Mouse (Mus musculus) ES-E14 (cell line): ENCODE results near the gene S1pr4. TPM values are rescaled to one million over a fixed set of nuclear protein-coding genes. Genes with fewer than 3 reads are reported as not detected.

Source experiments
- DNase-seq: peaks from one replicate; pipeline ENCODE4 v3.0.0-alpha.2; 2013; ENCODE audit warnings: low read depth, low spot score
- H3K27ac ChIP-seq: 2 replicates; pipeline ENCODE4 v1.5.1; 2012; ENCODE audit warnings: low read depth, mild to moderate bottlenecking, low read length, moderate library complexity, mixed read lengths; ENCODE audit not compliant: poor library complexity, insufficient read depth, severe bottlenecking
- H3K36me3 ChIP-seq: 2 replicates; pipeline ENCODE4 v1.6.1; 2012; ENCODE audit warnings: mild to moderate bottlenecking, low read length, moderate library complexity, mixed read lengths; ENCODE audit not compliant: control insufficient read depth, poor library complexity, insufficient read depth, severe bottlenecking
- H3K4me1 ChIP-seq, 2 experiments: fragments of 150-350 bp in 1 of 2; sonication (generic) in 1 of 2; 2 replicates each; pipeline ENCODE4 v1.6.1; 2012; ENCODE audit warnings: low read length in 2 of 2, mild to moderate bottlenecking in 1 of 2, mixed read lengths in 1 of 2; ENCODE audit not compliant: control insufficient read depth in 2 of 2, insufficient read depth in 2 of 2, poor library complexity in 1 of 2
- H3K4me3 ChIP-seq, 2 experiments: fragments of 150-350 bp in 1 of 2; sonication (generic) in 1 of 2; 2 replicates each; pipeline ENCODE4 v1.5.1; 2012; ENCODE audit warnings: low read length in 2 of 2, low read depth in 1 of 2, mild to moderate bottlenecking in 1 of 2, mixed read lengths in 1 of 2; ENCODE audit not compliant: insufficient read depth in 1 of 2, poor library complexity in 1 of 2, severe bottlenecking in 1 of 2
- H3K9ac ChIP-seq: 2 replicates; pipeline ENCODE4 v1.6.1; 2012; ENCODE audit warnings: low read depth, mild to moderate bottlenecking, low read length, mixed read lengths; ENCODE audit not compliant: poor library complexity, insufficient read depth, severe bottlenecking
- H3K9me3 ChIP-seq: fragments of 150-350 bp; sonication (generic); 2 replicates; pipeline ENCODE4 v1.6.1; 2012; ENCODE audit warnings: low read depth, mild to moderate bottlenecking, low read length; ENCODE audit not compliant: control insufficient read depth, insufficient read depth
- CHD2 ChIP-seq: IDR thresholded peaks from 2 replicates; pipeline ENCODE4 v1.6.1; 2014; ENCODE audit warnings: mild to moderate bottlenecking, low read depth, low read length, inconsistent platforms
- HCFC1 ChIP-seq: IDR thresholded peaks from 2 replicates; pipeline ENCODE4 v1.6.1; 2012; ENCODE audit warnings: low read length, inconsistent platforms, borderline replicate concordance; ENCODE audit not compliant: insufficient read depth
- MAFK ChIP-seq: IDR thresholded peaks from 2 replicates; pipeline ENCODE4 v1.6.1; 2014; ENCODE audit warnings: mild to moderate bottlenecking, low read depth, low read length, inconsistent platforms; ENCODE audit not compliant: insufficient read depth
- ZC3H11A ChIP-seq: IDR thresholded peaks from 2 replicates; pipeline ENCODE4 v1.6.1; 2012; ENCODE audit warnings: low read depth, mild to moderate bottlenecking, inconsistent platforms, low read length, borderline replicate concordance
- ZNF384 ChIP-seq: IDR thresholded peaks from 2 replicates; pipeline ENCODE4 v1.6.1; 2012; ENCODE audit warnings: low read depth, low read length, inconsistent platforms
- in situ Hi-C, 2 experiments: fragments of 600-800 bp; cut with MboI; formaldehyde crosslinking; loops; one replicate each; pipeline ENCODE4 v1.15.1; 2025; ENCODE audit warnings: low sequenced_read_pairs in 2 of 2, inconsistent platforms in 1 of 2; ENCODE audit not compliant: unreplicated experiment in 2 of 2
- total RNA-seq: library from RNA; depleted of rRNA; stranded (reverse); fragments of 300-350 nt; gene quantifications from 2 replicates; pipeline ENCODE4 v1.2.3, GENCODE M21; 2012

S1pr4 gene
- total RNA-seq, 1 experiment = 0.94 TPM

DNA sequence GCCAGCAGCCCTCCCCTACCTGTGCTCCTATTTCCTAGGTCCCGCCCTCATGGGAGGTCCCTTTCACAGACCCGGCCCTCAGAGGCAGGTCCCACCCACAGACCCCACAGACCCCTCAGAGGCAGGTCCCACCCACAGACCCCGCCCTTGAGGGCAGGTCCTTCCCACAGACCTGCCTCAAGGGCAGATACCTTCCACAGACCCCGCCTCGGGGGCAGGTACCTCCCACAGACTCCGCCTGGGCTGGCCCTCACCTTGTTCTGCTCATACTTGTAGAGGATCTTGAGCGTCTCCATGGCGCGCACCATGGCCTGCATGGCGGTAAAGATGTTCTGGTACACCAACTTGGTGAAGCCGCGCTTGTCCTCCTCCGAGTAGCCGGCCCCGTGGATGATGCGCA, 34.9 kb upstream of the S1pr4 start:
- peak overlapping the region; percentile 21 to 53; a peak in 3 of 4 replicates for H3K4me3 ChIP-seq
- no peak for TF ChIP-seq MAFK
- H3K27ac ChIP-seq = no peak overlapping the region
- DNase-seq = peak; percentile 91
- H3K9ac ChIP-seq = no peak overlapping the region
- H3K36me3 ChIP-seq = peaks cover 22% of the 10 kb centered on the region
- in situ Hi-C loops = no loop called here
- no peaks in the 10 kb centered on the region for H3K9me3 ChIP-seq
- H3K4me1 ChIP-seq = peaks cover 2 to 21% of the 10 kb centered on the region in 2 experiments; a peak in 2 of 4 replicates

- H3K36me3 ChIP-seq = peaks cover 16% of the 10 kb centered on the region
- no peak overlapping the region for H3K9ac ChIP-seq
- no peaks in the 10 kb centered on the region for H3K9me3 ChIP-seq
- no peak overlapping the region for H3K27ac ChIP-seq
- in situ Hi-C loops = no loop called here
- TF ChIP-seq ZC3H11A (no peak; the same call in 1 of the 2 replicates), HCFC1 (no peak), CHD2 (no peak), ZNF384 (no peak), MAFK (no peak)
- H3K4me3 ChIP-seq = no peak overlapping the region
- H3K4me1 ChIP-seq = peaks cover 0 to 14% of the 10 kb centered on the region in 2 experiments; a peak in 1 of 4 replicates
- DNase-seq = no peak
Measured at GRCm38 (mm10) chr10:81526779-81527178, 26.8 kb upstream of the S1pr4 start.

DNA sequence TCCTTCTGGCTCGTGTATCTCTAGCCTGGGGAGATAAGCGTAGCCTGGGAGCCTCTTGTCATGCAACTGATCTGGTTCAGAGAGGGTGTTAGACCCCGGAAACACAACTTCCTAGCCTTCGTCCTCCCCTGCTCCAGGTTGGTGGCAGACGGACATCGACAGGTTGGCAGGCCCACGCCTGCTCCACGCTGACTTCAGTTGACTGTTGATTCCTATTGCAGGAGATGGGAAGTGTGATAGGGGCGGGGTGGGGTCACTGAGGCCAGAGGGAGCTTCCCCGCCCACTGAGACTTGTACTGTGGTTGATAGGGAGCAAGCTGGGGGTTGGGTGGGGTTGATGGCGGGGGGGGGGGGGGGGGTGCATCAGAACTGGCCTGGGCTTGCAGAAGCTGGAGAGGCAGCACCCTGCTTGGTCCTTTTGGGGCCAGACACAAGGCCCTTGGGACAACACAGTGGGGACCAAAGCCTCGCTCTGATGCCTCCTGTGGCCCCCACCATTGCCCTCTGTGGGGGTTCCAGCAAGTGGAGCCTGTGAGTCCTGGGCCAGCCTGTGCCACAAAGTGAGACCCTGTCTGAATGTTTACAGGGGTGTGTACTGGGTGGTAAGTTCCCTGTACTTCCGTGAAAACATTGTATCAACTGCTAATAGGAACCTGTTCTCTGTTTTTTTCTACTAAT, 25.2 kb upstream of the S1pr4 start:
- Histone ChIP-seq H3K27ac (no peak overlapping the region), H3K36me3 (peaks cover 4% of the 10 kb centered on the region), H3K4me3 (no peak overlapping the region), H3K9me3 (no peaks in the 10 kb centered on the region), H3K4me1 (peaks cover 0 to 11% of the 10 kb centered on the region in 2 experiments; a peak in 1 of 4 replicates), H3K9ac (no peak overlapping the region; the same call in 1 of the 2 replicates)
- TF ChIP-seq MAFK = no peak
- no peak for TF ChIP-seq CHD2
- TF ChIP-seq ZC3H11A = no peak
- no peak for TF ChIP-seq ZNF384
- no peak for DNase-seq
- in situ Hi-C loops = no loop called here

DNA sequence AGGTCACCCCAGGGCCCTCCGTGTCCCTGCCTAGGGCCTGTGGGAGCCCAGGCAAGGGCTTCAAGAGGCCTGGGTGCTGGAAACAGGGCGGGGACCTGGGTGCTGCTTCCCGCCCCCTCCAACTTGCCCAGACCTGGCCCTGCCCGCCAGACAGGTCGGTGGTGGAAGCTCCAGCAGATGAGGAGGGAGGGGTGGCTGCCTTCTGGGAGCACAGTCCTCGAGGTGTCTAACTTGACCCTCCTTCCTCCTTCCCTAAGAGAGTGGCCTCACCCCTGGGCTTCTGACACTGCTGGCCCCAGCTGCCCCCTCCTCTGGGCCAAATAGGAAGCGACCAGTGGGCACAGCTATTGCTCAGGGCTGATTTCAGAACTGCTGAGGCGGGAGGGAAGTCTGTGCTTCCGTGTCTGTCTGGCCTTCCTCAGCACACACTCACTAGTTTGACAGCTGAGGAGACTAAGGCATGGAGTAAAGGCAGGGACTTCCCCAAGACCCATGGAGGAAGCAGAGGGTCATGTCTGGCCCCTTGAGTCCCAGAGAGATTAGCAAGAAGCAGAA, 24.2 kb upstream of the S1pr4 start, which contains the start of gene Gna15:
TSS of gene Gna15 (minus strand) at position 175 of the 555 bp plus-strand sequence.
- H3K36me3 ChIP-seq = peaks cover 2% of the 10 kb centered on the region; the same call in 1 of the 2 replicates
- peak within 1 kb of the TSS in 1 of 2 experiments; percentile 15; a peak in 2 of 4 replicates for H3K4me3 ChIP-seq
- no peak within 1 kb of the TSS; the same call in 1 of the 2 replicates for H3K27ac ChIP-seq
- DNase-seq = no peak
- H3K4me1 ChIP-seq = peaks cover 0 to 11% of the 10 kb centered on the region in 2 experiments; a peak in 1 of 4 replicates
- in situ Hi-C loops = no loop called here
- TF ChIP-seq ZNF384 = no peak
- no peak for TF ChIP-seq HCFC1
- TF ChIP-seq MAFK = no peak
- TF ChIP-seq ZC3H11A = no peak
- peak within 1 kb of the TSS; percentile 12 for H3K9ac ChIP-seq
- no peaks in the 10 kb centered on the region for H3K9me3 ChIP-seq

DNA sequence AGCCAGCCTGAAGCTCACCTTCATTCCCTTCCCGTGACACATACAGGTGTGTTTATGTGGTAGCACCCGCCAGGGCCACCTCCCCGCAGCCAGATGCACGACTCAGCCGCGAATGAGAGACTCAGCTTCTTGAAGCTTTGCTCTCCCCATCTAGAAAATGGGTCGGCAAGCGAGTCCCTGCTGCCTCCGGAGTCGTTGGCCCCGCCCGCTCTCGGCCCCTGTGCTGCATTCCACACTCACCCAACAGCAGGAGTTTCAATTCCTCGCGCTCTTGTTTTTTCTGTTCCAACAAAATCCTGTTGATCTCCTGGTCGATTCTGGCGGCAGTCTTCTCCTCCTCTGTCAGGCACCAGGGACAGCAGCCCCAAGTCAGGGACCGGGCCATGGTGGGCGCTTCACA, 23.6 kb upstream of the S1pr4 start:
- no peaks in the 10 kb centered on the region for H3K9me3 ChIP-seq
- in situ Hi-C loops = no loop called here
- no peak overlapping the region for H3K27ac ChIP-seq
- no peak for DNase-seq
- no peaks in the 10 kb centered on the region for H3K36me3 ChIP-seq
- H3K4me3 ChIP-seq = peak overlapping the region in 1 of 2 experiments; percentile 15; a peak in 2 of 4 replicates
- H3K4me1 ChIP-seq = peaks cover 0 to 11% of the 10 kb centered on the region in 2 experiments; a peak in 1 of 4 replicates
- H3K9ac ChIP-seq = peak overlapping the region; percentile 12
- TF ChIP-seq MAFK (no peak), ZNF384 (no peak), HCFC1 (no peak), ZC3H11A (no peak), CHD2 (no peak)
